Mouse (Mus musculus) CH12.LX (cell line): ENCODE data around the gene Elp4. TPM values are rescaled to one million over a fixed set of nuclear protein-coding genes. Genes with fewer than 3 reads are reported as not detected.

ENCODE experiments used
- DNase-seq: peaks from one replicate; pipeline ENCODE4 v3.0.0-alpha.2; 2013; ENCODE audit errors: extremely low read depth
- H3K27ac ChIP-seq: 2 replicates; pipeline ENCODE4 v1.5.1; 2012; ENCODE audit warnings: low read depth, mild to moderate bottlenecking, control low read depth, moderate library complexity; ENCODE audit not compliant: insufficient read depth
- H3K27me3 ChIP-seq: replicated peaks from 2 replicates; pipeline ENCODE3; 2012; ENCODE audit warnings: inconsistent platforms
- H3K36me3 ChIP-seq, 2 experiments: replicated peaks in 1 of 2; 2 replicates each; pipeline versions ENCODE3 to v1.6.1; 2012; ENCODE audit warnings: inconsistent platforms in 1 of 2, low read length in 1 of 2, mild to moderate bottlenecking in 1 of 2, mixed read lengths in 1 of 2, moderate library complexity in 1 of 2; ENCODE audit not compliant: control insufficient read depth in 1 of 2, insufficient read depth in 1 of 2
- H3K4me1 ChIP-seq, 2 experiments: 2 replicates each; pipeline ENCODE4 v1.6.1; 2012; ENCODE audit warnings: inconsistent platforms in 1 of 2, moderate library complexity in 1 of 2; ENCODE audit not compliant: insufficient read depth in 2 of 2, control insufficient read depth in 1 of 2
- H3K4me2 ChIP-seq: 2 replicates; pipeline ENCODE4 v1.6.1; 2012; ENCODE audit warnings: low read depth, mild to moderate bottlenecking, control low read depth; ENCODE audit not compliant: poor library complexity, insufficient read depth, severe bottlenecking
- H3K4me3 ChIP-seq, 3 experiments: fragments of 150-350 bp in 1 of 3; sonication (generic) in 1 of 3; replicated peaks in 1 of 3; 2 replicates each; pipeline versions ENCODE3 to v1.5.1; 2011 to 2012; ENCODE audit warnings: low read depth in 2 of 3, low read length in 2 of 3, mild to moderate bottlenecking in 2 of 3, moderate library complexity in 2 of 3, control low read depth in 1 of 3, improper control_type of control experiment in 1 of 3, inconsistent platforms in 1 of 3, mixed read lengths in 1 of 3; ENCODE audit not compliant: poor library complexity in 1 of 3
- H3K79me2 ChIP-seq: replicated peaks from 2 replicates; pipeline ENCODE4 v1.6.1; 2012; ENCODE audit warnings: mild to moderate bottlenecking, moderate library complexity; ENCODE audit not compliant: control insufficient read depth, poor library complexity, insufficient read depth, severe bottlenecking; ENCODE audit errors: extremely low read depth
- H3K9ac ChIP-seq: 2 replicates; pipeline ENCODE4 v1.6.1; 2012; ENCODE audit warnings: low read depth, mild to moderate bottlenecking, control low read depth, moderate library complexity; ENCODE audit not compliant: insufficient read depth
- H3K9me3 ChIP-seq: replicated peaks from 2 replicates; pipeline ENCODE3; 2012; ENCODE audit warnings: low read length, inconsistent platforms, mixed read lengths
- BHLHE40 ChIP-seq: IDR thresholded peaks from 2 replicates; pipeline ENCODE4 v1.6.1; 2011; ENCODE audit warnings: mild to moderate bottlenecking, low read depth, low read length, improper control_type of control experiment
- CHD2 ChIP-seq: IDR thresholded peaks from 2 replicates; pipeline ENCODE4 v1.6.1; 2011; ENCODE audit warnings: low read length, improper control_type of control experiment
- E2F4 ChIP-seq: IDR thresholded peaks from 2 replicates; pipeline ENCODE4 v1.6.1; 2011; ENCODE audit warnings: low read depth, low read length, improper control_type of control experiment; ENCODE audit not compliant: insufficient replicate concordance
- ELF1 ChIP-seq: IDR thresholded peaks from 2 replicates; pipeline ENCODE4 v1.6.1; 2014; ENCODE audit warnings: low read depth, mild to moderate bottlenecking, inconsistent platforms, low read length, improper control_type of control experiment
- ETS1 ChIP-seq: conservative IDR thresholded peaks from 2 replicates; pipeline ENCODE4 v1.6.1; 2012; ENCODE audit warnings: low read depth, mild to moderate bottlenecking, inconsistent platforms, low read length, improper control_type of control experiment, moderate library complexity
- IRF4 ChIP-seq: IDR thresholded peaks from 2 replicates; pipeline ENCODE4 v1.6.1; 2014; ENCODE audit warnings: low read depth, mild to moderate bottlenecking, inconsistent platforms, low read length, improper control_type of control experiment
- MAX ChIP-seq: IDR thresholded peaks from 2 replicates; pipeline ENCODE4 v1.6.1; 2011; ENCODE audit warnings: low read length, improper control_type of control experiment
- MAZ ChIP-seq: IDR thresholded peaks from 2 replicates; pipeline ENCODE4 v1.6.1; 2012; ENCODE audit warnings: low read depth, mild to moderate bottlenecking, inconsistent platforms, low read length, improper control_type of control experiment, moderate library complexity
- MEF2A ChIP-seq: IDR thresholded peaks from 2 replicates; pipeline ENCODE4 v1.6.1; 2014; ENCODE audit warnings: low read depth, mild to moderate bottlenecking, inconsistent platforms, low read length, improper control_type of control experiment, borderline replicate concordance
- MYC ChIP-seq: IDR thresholded peaks from 2 replicates; pipeline ENCODE4 v1.6.1; 2011; ENCODE audit warnings: low read depth, mild to moderate bottlenecking, improper control_type of control experiment, low read length
- POLR2A ChIP-seq: IDR thresholded peaks from 2 replicates; pipeline ENCODE4 v1.6.1; 2011; ENCODE audit warnings: low read depth, mild to moderate bottlenecking, improper control_type of control experiment, low read length
- RAD21 ChIP-seq: IDR thresholded peaks from 2 replicates; pipeline ENCODE4 v1.6.1; 2011; ENCODE audit warnings: low read depth, mild to moderate bottlenecking, low read length, improper control_type of control experiment, moderate library complexity
- SIN3A ChIP-seq: IDR thresholded peaks from 2 replicates; pipeline ENCODE4 v1.6.1; 2012; ENCODE audit warnings: low read length, improper control_type of control experiment, inconsistent platforms
- USF1 ChIP-seq: IDR thresholded peaks from 2 replicates; pipeline ENCODE4 v1.6.1; 2014; ENCODE audit warnings: low read depth, mild to moderate bottlenecking, inconsistent platforms, low read length, improper control_type of control experiment
- ZKSCAN1 ChIP-seq: IDR thresholded peaks from 2 replicates; pipeline ENCODE4 v1.6.1; 2012; ENCODE audit warnings: low read depth, inconsistent platforms, low read length, improper control_type of control experiment, borderline replicate concordance
- dilution Hi-C: fragments of 300-500 bp; cut with MboI; formaldehyde crosslinking; loops from 2 replicates; pipeline ENCODE4 v1.14.3; 2020; ENCODE audit warnings: low sequenced_read_pairs; ENCODE audit not compliant: extremely low pct_unique_long_range_greater_than_20kb, extremely low pct_ligation_motif_present
- in situ Hi-C: fragments of 300-500 bp; cut with MboI; formaldehyde crosslinking; loops from 3 replicates; pipeline ENCODE4 v1.14.3; 2019; ENCODE audit warnings: low sequenced_read_pairs, low pct_ligation_motif_present, low pct_unique_long_range_greater_than_20kb, mixed read lengths
- polyA plus RNA-seq: library from polyadenylated mRNA; unstranded; fragments of >175 nt; gene quantifications from 2 replicates; pipeline ENCODE4 v1.2.1, GENCODE M21; 2012; ENCODE audit warnings: low read depth; ENCODE audit not compliant: insufficient read length
- total RNA-seq, 2 experiments: library from RNA; depleted of rRNA; stranded (reverse); fragments of 300-350 nt in 1 of 2; fragments of >200 nt in 1 of 2; gene quantifications; 2 replicates each; pipeline ENCODE4 v1.2.3; 2012 to 2014

The Elp4 gene
- total and polyA plus RNA-seq, 3 experiments, result 11.6 to 31.2 (median 21.3) TPM

DNA sequence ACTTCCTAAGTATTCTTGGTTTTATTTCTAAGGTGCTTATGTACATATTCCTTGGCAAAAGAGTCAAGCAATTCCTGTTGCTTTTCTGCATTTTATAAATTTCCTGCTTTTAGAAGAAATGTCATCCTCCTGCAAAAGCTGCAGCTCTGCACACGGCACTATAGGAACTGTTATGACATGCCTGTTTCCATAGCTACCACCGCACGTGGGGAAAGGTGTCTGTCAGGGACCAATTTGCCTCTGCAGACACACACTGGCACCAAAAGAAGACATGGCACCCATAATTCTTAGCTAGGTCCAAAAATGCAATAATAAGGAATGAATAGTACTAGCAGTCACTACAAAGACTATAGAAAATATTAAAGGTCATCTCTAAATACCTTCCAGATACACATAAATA, 91.3 kb downstream of the Elp4 start:
- Histone ChIP-seq H3K79me2 (no peaks in the 10 kb centered on the region), H3K4me3 (no peak overlapping the region), H3K27me3 (no peaks in the 10 kb centered on the region), H3K36me3 (peaks cover 0 to 2% of the 10 kb centered on the region in 2 experiments), H3K4me1 (peaks cover 0 to 2% of the 10 kb centered on the region in 2 experiments; a peak in 1 of 4 replicates), H3K4me2 (no peak overlapping the region), H3K27ac (no peak overlapping the region), H3K9ac (no peak overlapping the region), H3K9me3 (no peaks in the 10 kb centered on the region)
- in situ Hi-C loops (no loop called here), dilution Hi-C loops (no loop called here)
- DNase-seq, result peak; percentile 40
- peak; percentile 28; the same call in 1 of the 2 replicates for TF ChIP-seq BHLHE40
- no peak for TF ChIP-seq CHD2

DNA sequence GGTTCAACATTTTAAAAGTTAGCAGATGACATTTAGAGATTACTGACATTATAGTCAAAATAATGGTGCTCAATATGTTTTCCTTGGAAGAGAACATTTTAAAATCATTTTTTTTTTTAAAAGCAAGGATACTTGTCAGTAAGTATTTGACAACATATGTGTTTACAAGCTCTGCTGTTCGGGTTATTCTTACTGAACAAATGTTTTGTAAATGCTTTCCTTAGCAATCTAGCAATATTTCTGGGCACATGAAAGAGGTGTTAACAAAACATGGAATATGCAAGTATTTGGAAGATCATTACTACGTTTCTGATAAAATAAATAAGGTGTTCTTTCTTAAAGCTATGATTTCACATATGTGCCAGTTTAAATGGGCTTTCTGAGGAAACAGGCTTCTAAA, 94.1 kb downstream of the Elp4 start:
- Histone ChIP-seq H3K79me2 (no peaks in the 10 kb centered on the region), H3K27ac (no peak overlapping the region), H3K4me2 (no peak overlapping the region), H3K4me1 (peaks cover 0 to 2% of the 10 kb centered on the region in 2 experiments; a peak in 1 of 4 replicates), H3K27me3 (no peaks in the 10 kb centered on the region), H3K36me3 (peaks cover 0 to 10% of the 10 kb centered on the region in 2 experiments), H3K9ac (no peak overlapping the region), H3K9me3 (no peaks in the 10 kb centered on the region), H3K4me3 (no peak overlapping the region)
- DNase-seq, result no peak
- in situ Hi-C loops, result no loop called here
- dilution Hi-C loops, result no loop called here
- TF ChIP-seq MEF2A (no peak), ZKSCAN1 (no peak), MAX (no peak), IRF4 (no peak), MAZ (no peak), POLR2A (no peak), ELF1 (no peak)

DNA sequence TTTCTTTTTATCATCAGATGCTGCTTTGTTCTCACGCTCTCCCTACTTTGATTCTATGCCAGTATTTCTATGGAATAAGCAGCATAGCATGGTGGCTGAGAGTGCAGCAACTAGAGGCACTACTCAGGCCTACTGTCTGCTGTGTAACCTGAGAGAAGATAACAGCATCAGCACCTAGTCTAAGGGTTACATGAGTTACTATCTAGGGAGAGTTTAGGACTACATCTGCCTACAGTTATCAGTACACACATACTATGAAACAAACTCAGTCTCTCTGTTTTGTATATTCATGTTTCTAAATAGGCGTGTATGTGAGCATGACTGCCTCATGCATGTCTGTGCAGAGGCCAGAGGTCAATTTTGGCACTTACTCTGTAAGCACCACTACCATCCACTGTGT, 97.8 kb downstream of the Elp4 start:
- no peaks in the 10 kb centered on the region for H3K79me2 ChIP-seq
- no peak overlapping the region for H3K4me3 ChIP-seq
- DNase-seq, result no peak
- no peaks in the 10 kb centered on the region for H3K27me3 ChIP-seq
- H3K4me1 ChIP-seq, result no peaks in the 10 kb centered on the region
- no peak overlapping the region for H3K4me2 ChIP-seq
- no peaks in the 10 kb centered on the region for H3K9me3 ChIP-seq
- H3K9ac ChIP-seq, result no peak overlapping the region
- peaks cover 0 to 10% of the 10 kb centered on the region in 2 experiments for H3K36me3 ChIP-seq
- dilution Hi-C loops, result no loop called here
- TF ChIP-seq RAD21 (no peak), SIN3A (no peak), ZKSCAN1 (no peak), MYC (no peak), USF1 (no peak), ETS1 (no peak), BHLHE40 (no peak), E2F4 (no peak)
- TF ChIP-seq, all 38 proteins: peak for 0
- no peak overlapping the region for H3K27ac ChIP-seq
- in situ Hi-C loops, result no loop called here
